Mouse (Mus musculus) heart, adult 2 months (tissue): ENCODE measurements around the gene Cdh18. TPM values are rescaled to one million over a fixed set of nuclear protein-coding genes. Genes with fewer than 3 reads are reported as not detected.

ENCODE experiments used
- DNase-seq, 2 experiments: peaks; one replicate each; pipeline ENCODE4 v3.0.0; 2021
- H3K27ac ChIP-seq: fragments of 200-600 bp; 2 replicates; pipeline ENCODE4 v1.8.1; 2022
- H3K27me3 ChIP-seq: fragments of 200-500 bp; 2 replicates; pipeline ENCODE4 v1.6.1; 2012; ENCODE audit warnings: mild to moderate bottlenecking, low read length, inconsistent platforms, mixed read lengths; ENCODE audit not compliant: control insufficient read depth, insufficient read depth
- H3K36me3 ChIP-seq: fragments of 200-500 bp; 2 replicates; pipeline ENCODE4 v1.6.1; 2012; ENCODE audit warnings: low read length, inconsistent platforms; ENCODE audit not compliant: control insufficient read depth, insufficient read depth
- H3K4me1 ChIP-seq: fragments of 200-500 bp; 2 replicates; pipeline ENCODE4 v1.6.1; 2011; ENCODE audit warnings: low read length; ENCODE audit not compliant: control insufficient read depth, insufficient read depth
- H3K4me3 ChIP-seq: fragments of 200-600 bp; 2 replicates; pipeline ENCODE4 v1.8.1; 2022
- H3K79me2 ChIP-seq: fragments of 200-500 bp; replicated peaks from 2 replicates; pipeline ENCODE4 v1.6.1; 2012; ENCODE audit warnings: mild to moderate bottlenecking, inconsistent platforms, low read length, moderate library complexity, mixed read lengths; ENCODE audit not compliant: control insufficient read depth, insufficient read depth
- H3K9ac ChIP-seq: fragments of 200-500 bp; 2 replicates; pipeline ENCODE4 v1.6.1; 2012; ENCODE audit warnings: low read depth, mild to moderate bottlenecking, control low read depth, inconsistent platforms, low read length, mixed read lengths
- EP300 ChIP-seq: fragments of 200-500 bp; IDR thresholded peaks from 2 replicates; pipeline ENCODE4 v1.6.1; 2011; ENCODE audit warnings: low read depth, low read length, control low read depth; ENCODE audit not compliant: insufficient read depth
- POLR2A ChIP-seq: fragments of 200-500 bp; IDR thresholded peaks from 2 replicates; pipeline ENCODE4 v1.6.1; 2011; ENCODE audit warnings: mild to moderate bottlenecking, low read depth, low read length, control low read depth; ENCODE audit not compliant: insufficient read depth
- WGBS: fragments of 180-500 bp; shearing (Covaris S2); methylation state at CpG from one replicate; pipeline ENCODE4 v1.1.7; 2018; 5-methylcytosine and 5-hydroxymethylcytosine counted together
- intact Hi-C: fragments of 180-260 bp; cut with DNase I; formaldehyde crosslinking; loops from one replicate; pipeline ENCODE4 v1.15.1; 2025
- polyA plus RNA-seq: library from polyadenylated mRNA; depleted of rRNA; stranded (reverse); fragments of >200 nt; gene quantifications from 2 replicates; pipeline ENCODE4 v1.2.3, GENCODE M21; 2012
- total RNA-seq, 2 experiments: library from RNA; stranded (reverse); gene quantifications; 2 replicates each; pipeline ENCODE4 v1.2.3; 2021

The Cdh18 gene
- total and polyA plus RNA-seq, 3 experiments: 0.04 TPM; not detected in 2

GRCm38 (mm10) chr15:23518079-23518478 is 969.3 kb downstream of the Cdh18 start:
- no peaks in the 10 kb centered on the region for H3K27me3 ChIP-seq
- TF ChIP-seq EP300 (no peak), POLR2A (no peak)

More at GRCm38 (mm10) chr15:23518079-23518478, 969.3 kb downstream of the Cdh18 start:
- no peak for DNase-seq
- H3K27ac ChIP-seq: no peak overlapping the region
- H3K4me3 ChIP-seq: no peak overlapping the region
- no peaks in the 10 kb centered on the region for H3K4me1 ChIP-seq
- intact Hi-C loops: no loop called here
- no peaks in the 10 kb centered on the region for H3K36me3 ChIP-seq
- H3K9ac ChIP-seq: no peak overlapping the region
- no peaks in the 10 kb centered on the region for H3K79me2 ChIP-seq
- 66% methylated on average over 2 of the region's 2 CpGs for WGBS
